In the genomic region with DNA sequence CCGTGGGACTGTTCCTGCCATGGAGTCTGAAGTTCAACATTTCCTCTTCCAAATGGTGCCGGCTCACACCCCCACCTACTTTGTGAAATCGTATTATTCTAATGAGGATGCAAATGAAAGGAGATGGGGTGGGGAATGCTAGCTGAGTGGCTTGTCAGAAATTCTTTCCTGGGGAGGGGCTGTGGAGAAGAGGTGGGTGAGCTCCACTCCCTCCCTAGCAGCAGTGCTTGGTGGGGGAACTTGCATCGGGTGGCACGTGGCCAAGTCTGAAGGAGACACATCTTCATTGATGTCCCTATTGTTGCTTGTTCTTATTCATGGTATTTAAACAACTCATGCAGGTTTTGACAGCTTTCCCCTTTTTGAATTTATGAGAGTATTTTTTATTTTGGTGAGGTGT, we compare ENCODE assay signal across 18 mouse cellular contexts.
DNase-seq lines count a peak whose midpoint lies in the region; ATAC-seq lines count a peak whose summit lies in the region.
"Had no signal": no experiment of that assay in that cellular context is flagged by ENCODE, and none has a peak within 500 bp of the region (broad histone marks: within the 10 kb centered on the region; RNA-seq: fewer than 3 reads in every experiment).

No protein-coding gene starts in this region.

- H3K9me3 ChIP-seq in forebrain, embryonic 16.5 days (ENCODE audit: control insufficient read depth, low read length): no peaks in the 10 kb centered on the region
- no peaks in the 10 kb centered on the region for H3K9me3 ChIP-seq in forebrain, embryonic 10.5 days
- H3K9me3 ChIP-seq: hindbrain, embryonic 15.5 days; liver, embryonic 15.5 days; stomach, embryonic 15.5 days had no signal

- 40% methylated on average over 5 of the region's 5 CpGs for WGBS in forebrain, embryonic 16.5 days
- 70% methylated on average over 5 of the region's 5 CpGs for WGBS in forebrain, embryonic 10.5 days

- no peak for DNase-seq in forebrain, embryonic 10.5 days (ENCODE audit: extremely low spot score, low spot score)
- DNase-seq in left cerebral cortex, postnatal 36 days (ENCODE audit: low spot score in 2 of 2): peak; percentile 8 to 11
- no peak for DNase-seq in left cerebral cortex, adult 11 months (ENCODE audit: low spot score)
- peak; percentile 75 for DNase-seq in R1 (ENCODE audit: low read depth, low spot score)
- peak; percentile 8 for DNase-seq in left cerebral cortex, postnatal 4 days
- no peak for DNase-seq in yolk sac, embryonic 10.5 days (ENCODE audit: low spot score)
- DNase-seq in layer of hippocampus, postnatal 14 days (ENCODE audit: low spot score in 2 of 2): no peak
- DNase-seq: adrenal gland, postnatal 14 days; gastrocnemius, postnatal 10 days; lung, postnatal 4 days; midbrain, embryonic 14.5 days; thymus, postnatal 14 days had no signal

- H3K4me2 ChIP-seq in forebrain, embryonic 16.5 days (ENCODE audit: low read length): no peak overlapping the region
- H3K4me2 ChIP-seq: hindbrain, embryonic 15.5 days; liver, embryonic 15.5 days; stomach, embryonic 15.5 days had no signal

- no peak overlapping the region for H3K4me3 ChIP-seq in forebrain, embryonic 16.5 days (replicated peaks; ENCODE audit: low read length)
- H3K4me3 ChIP-seq in forebrain, embryonic 10.5 days: no peak overlapping the region
- H3K4me3 ChIP-seq: hindbrain, embryonic 15.5 days; liver, embryonic 15.5 days; stomach, embryonic 15.5 days had no signal

- H3K27me3 ChIP-seq in forebrain, embryonic 16.5 days (replicated peaks; ENCODE audit: control insufficient read depth, insufficient read depth, low read length): no peaks in the 10 kb centered on the region
- no peaks in the 10 kb centered on the region for H3K27me3 ChIP-seq in forebrain, embryonic 10.5 days (ENCODE audit: poor library complexity, severe bottlenecking)
- H3K27me3 ChIP-seq: hindbrain, embryonic 15.5 days; liver, embryonic 15.5 days; stomach, embryonic 15.5 days had no signal

- no peak overlapping the region for H3K27ac ChIP-seq in forebrain, embryonic 16.5 days (ENCODE audit: low read length)
- H3K27ac ChIP-seq in forebrain, embryonic 10.5 days: no peak overlapping the region
- H3K27ac ChIP-seq: hindbrain, embryonic 15.5 days; liver, embryonic 15.5 days; stomach, embryonic 15.5 days had no signal

- peaks cover 16% of the 10 kb centered on the region for H3K4me1 ChIP-seq in forebrain, embryonic 16.5 days (replicated peaks; ENCODE audit: control insufficient read depth, insufficient read depth, low read length)
- H3K4me1 ChIP-seq in forebrain, embryonic 10.5 days: peaks cover 9% of the 10 kb centered on the region
- H3K4me1 ChIP-seq: liver, embryonic 15.5 days had no signal

- intact Hi-C loops in left cerebral cortex, postnatal 36 days (cut with DNase I): loop anchor here (5.0 to 10.0 kb wide), 3 partner anchors 262 to 429 kb away; partner anchors contain the start of gene Tshz3
- intact Hi-C loops in left cerebral cortex, postnatal 4 days (cut with DNase I): loop anchor here (10.0 kb wide), 2 partner anchors 269 to 361 kb away; partner anchors contain the start of gene Tshz3

- ATAC-seq in forebrain, embryonic 16.5 days: peak; percentile 49
- ATAC-seq: intestine, postnatal 0 days had no signal

- no peaks in the 10 kb centered on the region for H3K36me3 ChIP-seq in forebrain, embryonic 16.5 days (ENCODE audit: control insufficient read depth, insufficient read depth)
- H3K36me3 ChIP-seq in forebrain, embryonic 10.5 days (replicated peaks): no peaks in the 10 kb centered on the region
- H3K36me3 ChIP-seq: G1E; hindbrain, embryonic 15.5 days; liver, embryonic 15.5 days; stomach, embryonic 15.5 days had no signal

- H3K9ac ChIP-seq in forebrain, embryonic 16.5 days (replicated peaks; ENCODE audit: low read depth, low read length): no peak overlapping the region
- H3K9ac ChIP-seq: hindbrain, embryonic 15.5 days; liver, embryonic 15.5 days; stomach, embryonic 15.5 days had no signal

Comparison
In these comparisons a context has a peak if more than half of its experiments do, and no peak if none do; other contexts are left out.
1. DNase-seq: peak in left cerebral cortex, postnatal 36 days (2 of 2), R1 (single experiment) and left cerebral cortex, postnatal 4 days (single experiment); none in forebrain, embryonic 10.5 days (single experiment), left cerebral cortex, adult 11 months (single experiment), yolk sac, embryonic 10.5 days (single experiment) and layer of hippocampus, postnatal 14 days (0 of 2).